Mouse (Mus musculus) c-Kit-negative CD71-positive TER-119-positive erythroid progenitor cells, embryonic 14.5 days (primary cell): ENCODE measurements around the gene Tfb1m.

ENCODE experiments used
- DNase-seq: peaks from one replicate; pipeline ENCODE4 v3.0.0-alpha.2; 2013; ENCODE audit warnings: low read depth, low spot score

Tfb1m gene

GRCm38 (mm10) chr17:3514316-3514715, 43.3 kb downstream of the Tfb1m start:
- no peak for DNase-seq

- no peak for DNase-seq
Measured at GRCm38 (mm10) chr17:3509841-3510240, 47.7 kb downstream of the Tfb1m start.

DNA sequence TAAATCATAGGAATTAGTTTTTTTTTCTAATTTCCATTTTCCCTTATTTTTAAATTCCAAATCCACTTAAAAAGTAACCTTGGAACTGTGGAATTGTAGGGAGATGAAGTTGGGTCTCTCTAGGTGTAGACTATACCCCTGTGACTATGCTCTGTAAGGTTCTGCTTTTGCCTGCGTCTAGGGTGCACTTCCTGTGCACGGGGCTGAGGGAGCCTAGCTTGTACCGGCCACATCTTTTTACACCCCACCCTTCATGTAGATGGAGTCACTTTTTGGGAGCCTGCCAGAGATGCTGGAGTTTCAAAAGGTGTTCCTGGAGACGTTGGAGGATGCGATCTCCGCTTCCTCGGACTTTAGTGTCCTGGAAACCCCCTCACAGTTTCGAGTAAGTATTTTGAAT, 51.1 kb downstream of the Tfb1m start:
- no peak for DNase-seq

GRCm38 (mm10) chr17:3505711-3506110, 51.9 kb downstream of the Tfb1m start:
- no peak for DNase-seq

DNA sequence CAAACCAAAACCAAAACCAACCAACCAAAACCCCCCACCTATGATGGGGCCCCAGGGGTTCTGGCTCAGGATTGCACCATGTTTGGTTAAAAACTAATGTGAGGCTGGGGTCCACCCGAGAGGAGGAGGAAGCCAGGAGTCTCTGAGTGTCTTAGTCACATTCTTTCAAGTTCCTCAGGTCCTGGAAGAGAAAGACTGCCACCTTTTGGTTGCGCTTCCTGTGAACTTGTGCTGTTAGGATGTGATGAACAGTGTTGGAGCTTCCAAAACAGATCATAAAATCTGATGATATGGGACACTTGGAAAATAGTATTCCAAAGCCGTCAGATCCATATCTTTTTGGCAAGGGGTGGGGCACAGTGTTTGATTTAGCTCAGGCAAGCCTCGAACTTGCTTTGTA, 56.6 kb downstream of the Tfb1m start:
- no peak for DNase-seq

DNA sequence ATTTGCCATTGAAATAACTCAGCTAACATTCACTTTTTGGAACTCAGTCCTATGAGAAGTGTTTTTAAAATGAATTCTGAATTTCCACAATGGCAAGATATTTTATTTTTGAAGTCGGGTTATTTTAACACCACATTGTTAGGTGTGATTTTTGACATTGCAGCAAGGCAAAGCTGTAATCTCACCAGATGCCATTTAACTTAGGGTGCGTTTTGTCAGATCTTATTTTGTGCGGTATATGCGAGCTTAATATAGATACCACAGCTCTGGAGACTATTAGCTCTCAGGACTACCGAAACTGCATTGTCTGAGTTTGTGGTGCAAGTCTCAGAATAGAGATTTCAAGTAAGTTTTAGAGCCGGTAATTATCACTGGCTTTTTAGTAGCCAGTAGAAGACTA, 57.5 kb downstream of the Tfb1m start:
- no peak for DNase-seq

DNA sequence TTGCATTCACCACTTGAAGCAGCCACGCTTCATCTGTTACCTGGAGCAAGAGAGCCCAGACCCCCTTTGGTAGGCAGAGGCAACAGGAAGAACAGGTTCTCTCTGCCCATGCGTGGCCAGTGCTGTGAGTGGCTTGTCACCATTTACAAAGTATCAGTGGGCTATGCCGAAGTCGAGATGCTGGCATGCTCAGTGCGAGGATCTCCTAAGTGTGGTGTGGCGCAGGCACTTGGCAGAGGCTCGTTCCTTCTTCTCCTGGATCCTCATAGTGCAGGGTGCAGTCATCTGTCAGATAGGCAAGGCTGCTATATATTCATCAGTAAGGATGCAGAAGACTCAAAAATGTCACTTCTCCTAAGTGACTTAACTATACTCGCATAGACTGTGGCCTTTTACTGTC, 58.1 kb downstream of the Tfb1m start:
- no peak for DNase-seq

DNA sequence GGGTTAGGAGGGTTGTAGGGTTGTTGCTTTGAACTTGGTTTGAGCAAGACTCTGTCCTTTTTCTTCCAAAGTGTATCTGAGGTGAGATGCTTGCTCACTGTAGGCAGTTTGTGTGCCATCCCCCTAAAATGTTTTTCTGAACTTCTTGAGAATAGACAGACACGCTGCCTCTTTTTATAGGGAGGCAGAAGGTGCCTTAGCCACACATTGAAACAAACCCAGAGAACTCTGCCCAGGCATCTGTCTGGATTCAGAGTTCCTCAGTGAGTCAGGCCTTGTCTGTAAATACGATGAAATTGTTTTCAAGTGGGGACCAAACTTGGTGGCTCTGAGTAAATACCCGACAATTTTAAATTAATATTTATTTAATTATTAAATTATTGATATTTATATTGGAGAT, 59.0 kb downstream of the Tfb1m start:
- no peak for DNase-seq

GRCm38 (mm10) chr17:3498086-3498485, 59.5 kb downstream of the Tfb1m start:
- DNase-seq, result no peak

GRCm38 (mm10) chr17:3496080-3496479, 61.5 kb downstream of the Tfb1m start:
- DNase-seq, result no peak

DNA sequence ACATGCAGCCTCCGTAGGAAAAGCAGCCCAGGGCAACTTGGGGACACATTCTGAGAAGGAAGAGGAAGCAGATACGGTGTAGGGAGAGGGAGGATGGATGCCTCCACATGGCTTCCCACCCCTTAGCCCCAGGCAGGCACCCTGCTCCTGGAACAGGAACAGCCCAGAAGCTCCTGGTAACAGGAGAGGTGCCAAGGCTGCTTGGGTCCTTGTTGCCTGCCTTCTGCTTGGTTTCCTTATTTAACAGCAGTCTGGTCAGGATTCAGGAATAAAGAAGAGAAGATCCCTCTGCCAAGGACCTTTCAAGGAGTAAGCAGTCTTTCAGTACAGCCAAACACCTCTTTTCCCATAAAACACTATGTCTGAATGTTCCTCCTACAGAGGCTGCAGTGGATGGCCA, 62.0 kb downstream of the Tfb1m start:
- DNase-seq, result no peak

DNA sequence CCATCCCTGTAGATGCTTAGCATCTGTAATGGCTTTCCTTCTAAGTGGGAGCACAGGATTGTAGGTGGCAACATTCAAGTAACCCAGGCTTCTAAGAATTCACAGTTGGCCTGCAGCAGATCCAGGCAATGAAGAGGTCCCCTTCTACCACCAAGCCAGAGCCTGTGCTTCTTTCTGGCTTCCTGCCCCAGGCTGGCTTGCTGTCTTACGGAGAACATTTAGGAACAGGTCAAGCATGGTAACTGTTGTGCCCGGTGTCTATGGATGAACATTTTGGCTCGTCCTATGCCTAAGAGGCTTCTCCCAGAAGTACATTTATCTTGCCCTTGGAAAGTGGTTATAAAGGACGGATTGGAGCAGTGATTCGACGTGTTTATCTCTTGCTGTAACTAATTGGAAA, 65.9 kb downstream of the Tfb1m start:
- no peak for DNase-seq

DNA sequence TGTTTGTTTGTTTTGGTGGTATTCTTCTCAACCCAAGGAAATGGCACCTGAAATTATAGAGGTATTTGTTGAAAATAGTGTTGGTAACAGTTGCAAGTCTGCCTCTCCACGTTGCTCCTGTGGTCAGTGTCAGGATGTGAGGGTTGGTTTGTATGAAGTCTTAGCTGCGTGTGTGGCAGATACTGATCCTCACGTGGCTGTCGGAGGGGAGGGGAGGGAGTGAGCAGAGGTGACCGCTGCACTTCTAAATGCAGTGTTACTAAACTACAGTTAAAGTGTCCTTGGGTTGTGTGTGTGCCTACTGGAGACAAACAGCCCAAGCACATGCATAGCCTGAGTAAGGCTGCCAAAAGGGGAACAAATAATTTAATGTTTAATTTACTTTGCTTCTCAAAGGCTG, 66.5 kb downstream of the Tfb1m start:
- no peak for DNase-seq

DNA sequence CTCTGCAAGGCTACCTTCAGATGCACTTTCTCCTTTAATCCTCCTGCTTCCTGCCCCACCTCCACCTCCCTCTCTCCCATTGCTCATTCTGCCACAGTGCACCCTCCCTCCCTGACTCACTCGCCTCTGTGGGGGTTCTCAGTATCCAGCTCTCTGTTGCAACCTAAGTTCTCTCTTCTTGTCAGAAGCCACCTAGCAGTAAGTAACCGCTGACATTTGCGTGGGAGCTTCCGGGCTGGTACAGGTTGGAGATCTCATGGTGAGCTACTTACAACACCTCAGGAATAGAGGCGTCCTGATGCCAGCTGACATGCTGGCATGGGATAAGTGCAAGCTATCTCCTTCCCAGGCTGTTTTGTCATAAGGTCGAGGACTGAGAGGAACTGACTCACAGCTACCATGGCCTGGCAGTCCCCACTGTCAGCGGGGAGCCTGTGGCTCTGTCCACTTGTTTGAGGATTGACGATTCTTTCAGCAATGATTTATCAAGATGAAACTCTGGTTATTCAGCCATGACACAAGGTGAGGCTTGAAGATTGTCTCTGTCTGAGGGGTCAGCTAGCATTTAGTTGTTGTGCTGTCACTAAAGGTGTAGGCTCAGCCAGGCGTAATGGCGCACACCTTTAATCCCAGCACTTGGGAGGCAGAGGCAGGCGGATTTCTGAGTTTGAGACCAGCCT, 67.2 kb downstream of the Tfb1m start:
- DNase-seq, result no peak

- DNase-seq, result no peak
Measured at GRCm38 (mm10) chr17:3487721-3488601, 69.6 kb downstream of the Tfb1m start.

- DNase-seq, result no peak
Measured at GRCm38 (mm10) chr17:3487211-3487610, 70.4 kb downstream of the Tfb1m start.

DNA sequence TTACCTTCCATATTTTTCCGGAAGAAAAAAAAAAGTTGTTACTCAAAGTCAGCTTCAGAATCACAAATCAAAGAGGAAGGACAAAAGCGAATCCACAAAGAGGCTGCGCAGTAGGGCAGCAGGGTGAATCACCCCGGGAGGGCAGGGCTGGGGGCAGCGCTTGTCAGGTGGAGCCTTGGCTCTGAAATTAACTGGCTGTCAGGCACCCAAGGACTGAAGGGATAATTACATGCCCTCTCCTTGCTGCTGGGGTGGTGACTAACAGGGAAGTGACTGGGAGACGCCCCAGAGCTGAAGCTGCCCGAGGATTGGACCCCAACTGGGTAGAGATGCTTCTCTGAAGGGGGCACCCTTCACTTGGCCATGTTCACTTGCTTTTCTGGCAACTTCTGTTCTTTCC, 71.7 kb downstream of the Tfb1m start:
- DNase-seq, result no peak

GRCm38 (mm10) chr17:3483091-3483490, 74.5 kb downstream of the Tfb1m start:
- DNase-seq, result no peak

DNA sequence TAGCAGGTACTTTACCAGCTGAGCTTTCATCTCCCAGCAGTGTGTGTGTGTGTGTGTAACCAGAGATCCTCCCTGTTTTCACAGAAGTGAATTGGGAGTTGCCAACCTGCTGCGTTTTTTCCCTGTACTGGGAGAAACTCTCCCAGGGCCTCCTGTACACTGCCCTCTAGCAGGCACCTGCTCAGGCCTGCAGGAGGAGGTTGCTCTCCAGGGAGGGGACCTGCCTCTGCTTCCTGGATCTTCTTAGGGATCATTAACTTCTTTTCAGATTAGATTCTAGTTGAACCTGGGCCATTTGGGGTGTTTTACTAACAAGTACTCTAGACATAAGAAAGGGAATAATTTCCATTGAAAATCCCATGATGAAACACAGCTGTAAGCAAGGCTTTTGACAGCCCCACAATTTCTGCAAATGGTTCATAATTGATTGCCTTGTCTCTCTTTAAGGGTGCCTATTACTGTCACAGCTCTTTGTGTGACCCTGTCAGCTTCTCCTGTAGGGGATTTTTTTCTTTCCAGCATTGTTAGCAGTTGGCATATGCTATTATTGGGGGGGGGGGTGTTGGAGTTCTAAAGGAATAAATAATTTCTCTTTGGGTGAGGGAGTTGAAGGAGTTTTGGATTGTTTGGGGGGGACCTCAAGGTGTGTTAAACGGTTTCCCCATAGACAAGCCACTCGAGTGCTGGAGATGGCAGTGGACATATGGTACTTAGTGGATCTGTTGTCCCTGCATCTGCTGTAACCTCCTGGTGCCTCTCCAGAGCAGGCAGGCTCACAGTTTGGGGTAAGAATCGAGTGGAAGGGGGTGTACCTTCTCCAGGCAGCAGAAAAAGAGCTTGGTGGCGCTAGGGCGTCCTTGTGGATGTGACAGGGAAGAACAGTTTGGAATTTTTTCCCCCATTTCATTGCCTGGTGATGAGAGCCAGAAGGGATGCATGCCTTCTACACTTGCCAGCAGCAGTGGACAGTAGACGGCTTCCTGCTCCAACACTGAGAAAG, 75.7 kb downstream of the Tfb1m start:
- DNase-seq, result no peak

- DNase-seq, result no peak
Measured at GRCm38 (mm10) chr17:3476546-3476945, 81.0 kb downstream of the Tfb1m start.

GRCm38 (mm10) chr17:3472018-3472417, 85.6 kb downstream of the Tfb1m start:
- DNase-seq, result no peak
